Mouse (Mus musculus) MEL (cell line): ENCODE measurements at regions not wholly inside any gene's neighbourhood (a gene's known extent, or its start where the extent isn't known, plus 50 kb on each side); places are given as distances from the start of the nearest gene placed in this dataset.

Source experiments
- BHLHE40 ChIP-seq: IDR thresholded peaks from 2 replicates; pipeline ENCODE4 v1.6.1; 2012; ENCODE audit warnings: low read depth, mild to moderate bottlenecking, inconsistent platforms, low read length, improper control_type of control experiment, borderline replicate concordance
- CTCF ChIP-seq, 3 experiments: IDR thresholded peaks in 2 of 3; conservative IDR thresholded peaks in 1 of 3; 2 replicates each; pipeline ENCODE4 v1.5.1; 2011 to 2012; ENCODE audit warnings: low read length in 3 of 3, low read depth in 2 of 3, mild to moderate bottlenecking in 2 of 3, improper control_type of control experiment in 1 of 3, inconsistent platforms in 1 of 3, mixed read lengths in 1 of 3, moderate library complexity in 1 of 3; ENCODE audit not compliant: control insufficient read depth in 1 of 3, insufficient read depth in 1 of 3, poor library complexity in 1 of 3, severe bottlenecking in 1 of 3
- MXI1 ChIP-seq: IDR thresholded peaks from 2 replicates; pipeline ENCODE4 v1.6.1; 2011; ENCODE audit warnings: mild to moderate bottlenecking, low read depth, low read length, improper control_type of control experiment
- POLR2A ChIP-seq, 2 experiments: IDR thresholded peaks; 2 replicates each; pipeline ENCODE4 v1.6.1; 2011 to 2012; ENCODE audit warnings: low read length in 2 of 2, mild to moderate bottlenecking in 2 of 2, control low read depth in 1 of 2, improper control_type of control experiment in 1 of 2, low read depth in 1 of 2, moderate library complexity in 1 of 2; ENCODE audit not compliant: control insufficient read depth in 1 of 2, insufficient read depth in 1 of 2, poor library complexity in 1 of 2
- UBTF ChIP-seq: IDR thresholded peaks from 2 replicates; pipeline ENCODE4 v1.6.1; 2012; ENCODE audit warnings: low read depth, mild to moderate bottlenecking, inconsistent platforms, low read length, improper control_type of control experiment, moderate library complexity, borderline replicate concordance; ENCODE audit not compliant: insufficient read depth
- USF2 ChIP-seq, 2 experiments: IDR thresholded peaks; 2 replicates each; pipeline ENCODE4 v1.6.1; 2011 to 2012; ENCODE audit warnings: improper control_type of control experiment in 2 of 2, low read length in 2 of 2, borderline replicate concordance in 1 of 2, inconsistent platforms in 1 of 2, low read depth in 1 of 2, mild to moderate bottlenecking in 1 of 2; ENCODE audit not compliant: insufficient read depth in 1 of 2

DNA sequence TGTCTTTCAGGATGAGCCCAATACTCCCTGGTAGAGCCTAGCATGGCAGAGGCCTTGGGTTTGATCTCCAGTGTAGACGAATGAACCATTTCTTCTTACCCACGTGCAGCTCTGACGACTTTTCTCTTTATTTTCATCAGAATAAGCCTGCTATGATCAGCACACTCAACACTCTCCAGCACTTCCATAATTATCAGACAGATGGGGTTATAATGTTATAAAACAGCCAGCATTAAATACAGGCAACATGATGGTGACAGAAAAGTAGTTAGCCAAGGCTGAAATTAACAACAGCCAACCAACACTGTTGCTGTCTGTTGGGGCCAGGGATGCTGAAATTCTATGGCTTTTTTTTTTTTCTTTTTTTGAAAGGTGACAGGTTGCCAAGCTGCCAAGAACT lies 67.7 kb upstream of the Mkln1 start:
- TF ChIP-seq CTCF (IDR thresholded peaks at IDR 0.05 in 2 of 3, conservative IDR thresholded peaks at IDR 0.05 in 1 of 3; ENCODE audit: control insufficient read depth in 1 of 3, insufficient read depth in 1 of 3, low read depth in 2 of 3, low read length in 3 of 3, poor library complexity in 1 of 3, severe bottlenecking in 1 of 3) (no peak), MXI1 (no peak), USF2 (IDR thresholded peaks at IDR 0.05; ENCODE audit: borderline replicate concordance in 1 of 2, insufficient read depth in 1 of 2, low read depth in 1 of 2, low read length in 2 of 2) (no peak), POLR2A (IDR thresholded peaks at IDR 0.05; ENCODE audit: control insufficient read depth in 1 of 2, insufficient read depth in 1 of 2, low read depth in 1 of 2, low read length in 2 of 2, poor library complexity in 1 of 2) (no peak), UBTF (no peak), BHLHE40 (no peak)
